Mouse (Mus musculus) Muller cell, postnatal 12 days (primary cell): ENCODE measurements around the gene Olfr259.

ENCODE experiments used
- DNase-seq: peaks from one replicate; pipeline ENCODE4 v3.0.0-alpha.2; 2015; ENCODE audit errors: inconsistent ontology term

The Olfr259 gene

DNA sequence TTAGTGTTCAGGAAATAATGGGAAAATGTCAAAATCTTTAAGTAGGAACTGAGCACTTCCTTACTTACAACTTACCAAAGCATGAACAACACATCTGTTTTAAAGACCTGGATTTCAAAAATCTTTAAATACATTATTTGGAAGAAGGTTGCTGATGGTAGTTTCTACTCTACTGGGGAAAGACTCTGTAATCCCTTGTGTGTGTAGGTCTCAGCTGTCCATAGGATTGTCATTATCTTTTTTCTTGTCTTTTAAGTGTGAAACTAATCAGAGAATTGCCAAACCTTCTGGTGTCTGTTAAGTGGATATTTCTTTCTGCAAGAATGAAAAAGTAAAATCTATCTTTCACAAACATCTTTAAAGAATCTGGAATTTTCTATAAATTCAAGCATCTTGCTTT lies at the start of gene Olfr259:
Gene Olfr259 (minus strand): TSS at position 101 of the 400 bp plus-strand sequence.
- DNase-seq: no peak

DNA sequence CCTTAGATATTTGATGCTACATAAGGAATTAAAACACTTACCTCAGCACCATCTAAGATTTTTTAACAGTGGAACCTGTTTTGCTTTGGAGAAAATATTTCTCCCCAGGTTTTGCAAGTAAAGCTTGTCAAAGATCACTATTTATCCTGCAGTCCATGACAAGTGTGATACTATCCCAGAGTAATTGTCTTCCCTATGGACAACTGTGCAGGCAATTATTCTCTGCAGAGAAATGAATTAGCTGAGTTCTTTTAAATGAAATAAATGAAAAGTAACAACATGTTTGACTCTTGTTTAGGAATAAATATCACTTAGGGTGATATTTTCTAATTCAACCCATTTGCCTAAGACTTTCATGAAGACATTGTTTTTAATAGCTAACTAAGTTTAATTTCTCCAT lies 38.2 kb upstream of the Olfr259 start, which contains the start of gene Olfr1111:
Gene Olfr1111 (minus strand): TSS at position 101 of the 400 bp plus-strand sequence.
- no peak for DNase-seq

DNA sequence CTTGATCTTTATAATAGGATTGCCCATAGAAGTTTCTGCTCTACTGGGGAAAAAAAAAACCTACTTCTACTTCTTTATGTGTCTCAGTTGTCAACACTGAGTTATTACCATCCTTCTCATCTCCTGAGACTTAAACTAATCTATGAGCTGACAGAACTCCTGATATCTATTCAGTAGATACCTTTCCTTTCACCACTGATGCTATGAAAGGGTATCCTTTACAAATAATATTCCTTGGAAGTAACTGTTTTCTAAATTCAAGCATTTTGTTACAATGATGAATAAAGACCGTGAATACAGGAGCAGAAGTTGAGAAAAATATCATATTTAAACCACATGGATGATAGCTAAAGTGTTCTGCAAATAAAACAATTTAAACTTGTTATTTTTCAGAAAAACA lies 25.8 kb upstream of the Olfr259 start, which contains the start of gene Olfr1110:
Gene Olfr1110 (minus strand): TSS at position 101 of the 400 bp plus-strand sequence.
- no peak for DNase-seq

DNA sequence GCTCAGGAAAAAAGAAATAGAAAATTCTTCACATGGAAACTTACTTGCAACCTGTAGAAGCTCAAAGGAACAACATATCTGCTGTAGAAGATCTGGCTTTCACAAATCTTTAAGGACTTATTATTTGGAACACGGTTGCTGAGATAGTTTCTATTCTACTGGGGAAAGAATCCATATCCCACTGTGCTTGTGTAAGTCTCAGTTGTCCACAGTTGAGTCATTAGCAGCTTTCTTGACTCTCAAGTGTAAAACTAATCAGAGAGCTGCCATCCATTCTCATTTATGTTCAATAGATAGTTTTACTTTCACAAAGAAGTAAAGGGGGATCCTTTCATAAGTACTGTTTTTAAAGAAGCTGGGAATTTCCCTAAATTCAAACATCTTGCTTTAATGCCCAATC lies 18.5 kb downstream of the Olfr259 start, which contains the start of gene Olfr1109:
Gene Olfr1109 (minus strand): TSS at position 101 of the 400 bp plus-strand sequence.
- no peak for DNase-seq

DNA sequence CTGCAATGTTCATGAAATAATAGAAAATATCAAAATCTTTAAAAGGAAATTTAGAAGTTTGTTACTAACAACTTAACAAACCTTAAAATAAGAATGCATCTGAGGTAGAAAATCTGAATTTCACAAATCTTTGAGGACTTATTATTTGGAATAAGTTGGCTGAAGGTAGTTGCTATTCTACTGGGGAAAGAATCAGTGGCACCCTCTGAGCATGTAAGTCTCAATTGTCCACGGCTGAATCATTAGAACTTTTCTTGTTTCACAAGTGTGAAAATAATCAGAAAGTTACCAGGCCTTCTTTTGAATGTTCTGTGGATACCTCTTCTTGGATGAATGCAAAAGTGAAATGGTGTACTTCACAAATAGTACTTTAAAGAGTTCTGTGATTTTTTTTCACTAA lies 38.6 kb downstream of the Olfr259 start, which contains the start of gene Olfr1107:
Gene Olfr1107 (minus strand): TSS at position 101 of the 400 bp plus-strand sequence.
- no peak for DNase-seq
